9 mouse cellular contexts compared by ENCODE assay signal in genomic region chr10:93294547-93295219, GRCm38 (mm10). TPM values are rescaled to one million over a fixed set of nuclear protein-coding genes. Genes with fewer than 3 reads are reported as not detected.
DNase-seq lines count a peak whose midpoint lies in the region; ATAC-seq and TF ChIP-seq lines count a peak whose summit lies in the region.
"Had no signal": no experiment of that assay in that cellular context is flagged by ENCODE, and none has a peak within 500 bp of the region (broad histone marks: within the 10 kb centered on the region; RNA-seq: fewer than 3 reads in every experiment).

No protein-coding gene starts in this region.

- no peak for DNase-seq in gastrocnemius, adult 2 months
- no peak for DNase-seq in gastrocnemius, postnatal 36 days
- peak; percentile 89 for DNase-seq in 416B (ENCODE audit: low read depth)
- DNase-seq in liver, result peak; percentile 35
- DNase-seq in spleen, adult 18-20 months, result no peak
- no peak for DNase-seq in adrenal gland, adult 2 months
- DNase-seq in left cerebral cortex, adult 18-20 months (ENCODE audit: low spot score in 2 of 2), result no peak
- DNase-seq: gastrocnemius, postnatal 14 days had no signal

- no peak for TF ChIP-seq CTCF in gastrocnemius, adult 2 months (IDR thresholded peaks at IDR 0.05)

- peak overlapping the region; percentile 88 for H3K27ac ChIP-seq in gastrocnemius, adult 2 months

- peak; percentile 66 for ATAC-seq in granulocyte monocyte progenitor cell, adult 5-6 weeks (replicated peaks; ENCODE audit: poor library complexity, severe bottlenecking)

- peak overlapping the region; percentile 50 for H3K4me3 ChIP-seq in gastrocnemius, adult 2 months

- intact Hi-C loops in gastrocnemius, adult 2 months (cut with DNase I), result loop anchor here (5.0 kb wide), 3 partner anchors 43 to 178 kb away; no protein-coding TSS in a partner anchor
- intact Hi-C loops in gastrocnemius, postnatal 36 days (cut with DNase I), result loop anchor here (5.0 to 10.0 kb wide), 2 partner anchors 178 to 250 kb away; no protein-coding TSS in a partner anchor

RNA-seq across cellular contexts. Expression of gene Elk3, which starts 16.3 kb away (rescaled TPM):
- total RNA-seq in gastrocnemius, adult 2 months (2021), result 10 to 100 TPM; 11.7 to 14.2 TPM
- total RNA-seq in gastrocnemius, postnatal 36 days (2021), result 10 to 100 TPM; 11.6 to 14.2 TPM
- total RNA-seq in granulocyte monocyte progenitor cell, adult 5-6 weeks (2014; fragmentation: Nextera tagmentation), result 32.0 and 34.6 TPM in 2 replicates
- total RNA-seq in granulocyte monocyte progenitor cell, adult 5-6 weeks (2017), result 16.3 and 19.0 TPM in 2 replicates
- 10 to 100 TPM; 31.1 to 51.5 TPM for total RNA-seq in adrenal gland, adult 2 months (2021)
- 54.3 and 59.5 TPM in 2 replicates for polyA plus RNA-seq in adrenal gland, adult 2 months (2012; rRNA removed)
- 1 to 10 TPM; 8.7 to 9.5 TPM for total RNA-seq in left cerebral cortex, adult 18-20 months (2021)

Comparison
In these comparisons a context has a peak if more than half of its experiments do, and no peak if none do; other contexts are left out.
1. DNase-seq: peak in 416B (single experiment) and liver (single experiment); none in gastrocnemius, adult 2 months (single experiment), gastrocnemius, postnatal 36 days (0 of 2), spleen, adult 18-20 months (0 of 2), adrenal gland, adult 2 months (single experiment) and left cerebral cortex, adult 18-20 months (0 of 2).